Mouse (Mus musculus) induced T-regulatory cell, adult 2 months (primary cell): ENCODE results near the gene Slc39a11.

Experiments used
- DNase-seq: peaks from one replicate; pipeline ENCODE4 v3.0.0-alpha.2; 2012; ENCODE audit warnings: low read depth

Slc39a11 gene

DNA sequence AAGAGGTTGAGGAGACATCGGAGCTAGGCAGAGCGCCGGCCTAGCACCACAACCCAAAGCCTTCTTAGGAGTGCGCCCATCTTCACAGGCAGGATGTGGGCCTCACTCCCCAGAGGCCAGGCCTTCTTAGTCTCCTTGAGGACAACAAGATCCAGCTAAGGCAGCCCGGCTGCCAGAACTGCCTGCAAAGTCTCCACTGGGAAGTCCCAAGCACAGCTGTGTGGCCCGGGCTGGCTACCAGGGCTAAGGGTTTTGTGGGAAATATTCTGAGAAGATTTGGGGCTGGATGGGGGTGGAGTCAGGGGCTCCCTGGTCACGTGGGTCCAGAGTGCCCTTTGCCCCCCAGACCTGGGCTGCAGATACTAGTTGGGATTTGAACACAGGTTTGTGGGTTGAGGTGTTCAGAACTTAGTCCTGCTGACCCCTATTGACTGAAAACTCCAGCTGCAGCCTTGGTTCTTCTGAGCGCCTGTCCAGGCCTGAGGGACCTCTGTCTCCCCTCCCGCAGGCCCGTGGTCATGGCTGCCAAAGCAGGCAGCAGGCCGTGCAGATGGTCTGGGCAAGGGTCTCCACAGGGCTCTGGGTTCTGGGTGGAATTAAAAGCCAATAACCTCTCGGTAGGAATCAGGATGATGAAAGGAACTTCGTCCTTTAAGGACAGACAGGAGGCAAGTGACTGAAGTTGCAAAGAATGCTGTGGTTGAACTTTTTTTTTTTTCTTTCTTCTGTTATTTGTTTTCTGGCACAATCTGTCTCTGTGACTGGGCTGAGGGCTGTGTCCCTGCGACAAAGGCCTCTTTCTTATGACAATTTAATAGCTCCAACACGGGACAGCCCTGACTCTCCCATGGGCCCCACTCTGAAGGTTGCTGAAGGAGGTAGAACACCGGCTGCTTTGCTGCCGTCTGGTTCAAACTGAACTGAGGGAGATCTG is 357.8 kb downstream of the Slc39a11 start:
- DNase-seq, result no peak

DNA sequence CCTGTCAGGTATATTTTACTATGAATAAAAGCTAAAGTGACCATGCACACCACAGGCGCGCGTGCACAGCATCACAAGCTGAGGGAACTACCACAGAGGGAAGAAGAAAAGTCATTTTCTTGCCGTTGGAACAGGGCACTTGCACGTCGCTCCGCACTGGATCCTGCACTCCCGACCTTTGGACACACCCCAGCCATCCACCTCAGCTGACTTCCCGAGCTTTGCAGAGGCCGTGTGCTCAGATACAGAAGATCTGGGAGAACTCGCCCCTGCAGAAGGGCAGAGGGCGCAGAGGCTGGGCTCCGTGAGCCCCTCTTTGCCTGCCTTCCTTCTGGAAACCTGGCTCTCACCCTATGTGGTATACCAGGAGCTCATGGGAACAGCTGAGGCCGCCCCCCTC is 359.0 kb downstream of the Slc39a11 start:
- DNase-seq, result no peak

DNA sequence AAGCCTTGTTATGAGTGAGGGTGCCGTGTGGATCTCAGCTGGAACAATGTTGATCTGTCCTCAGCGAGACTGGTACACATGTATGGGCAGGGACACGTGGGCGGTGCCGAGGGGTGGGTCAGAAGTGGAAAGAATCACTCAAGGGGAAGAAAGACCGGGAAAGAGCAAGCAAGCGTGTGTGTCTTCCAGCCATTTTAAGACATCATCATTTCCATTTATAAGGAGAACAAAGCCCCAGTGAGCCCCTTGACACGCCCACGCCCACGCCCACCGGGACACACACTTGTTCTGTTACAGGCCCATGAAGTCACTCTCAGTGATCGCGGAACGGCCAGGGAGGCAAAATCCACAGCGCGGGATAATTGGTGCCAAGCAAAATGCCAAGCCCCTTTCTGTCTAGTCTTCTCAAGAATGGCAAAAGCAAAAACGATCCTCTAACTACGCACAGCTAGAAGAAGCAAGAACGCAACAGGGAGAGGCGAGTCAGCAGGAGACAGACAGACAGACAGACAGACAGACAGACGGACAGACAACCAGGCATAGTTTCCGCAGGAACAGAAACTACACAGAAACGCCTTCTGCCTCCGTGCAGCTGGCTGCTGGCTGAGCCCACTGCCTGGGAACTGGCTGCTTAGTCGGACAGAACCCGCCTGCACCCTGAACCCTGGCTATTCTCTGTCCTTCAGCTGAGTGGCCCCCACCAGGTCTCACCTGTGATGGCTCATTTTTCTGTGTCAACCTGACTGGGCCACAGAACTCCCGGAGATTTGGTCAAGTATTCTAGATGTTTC is 364.7 kb downstream of the Slc39a11 start:
- no peak for DNase-seq

DNA sequence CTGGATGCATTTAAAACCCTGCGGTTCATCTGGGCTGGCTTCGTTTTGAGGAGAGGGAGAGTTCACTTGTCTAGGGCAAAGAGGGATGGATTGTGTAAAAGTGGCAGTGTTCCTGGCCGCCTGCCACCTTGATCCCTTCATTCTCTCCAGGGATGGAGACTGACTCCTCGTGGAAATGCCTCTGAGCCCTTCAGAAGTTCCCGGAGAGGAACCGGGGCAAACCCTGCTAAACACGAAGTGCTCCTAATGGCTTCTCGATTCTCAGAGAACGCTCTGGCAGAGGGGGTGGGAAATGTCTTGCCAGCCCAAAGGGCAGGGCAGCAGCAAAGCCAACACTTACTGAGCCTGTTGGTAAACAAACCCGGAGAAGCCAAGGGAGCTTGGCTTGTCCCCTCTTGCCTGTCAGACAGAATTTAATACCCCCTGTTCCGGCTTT is 366.5 kb downstream of the Slc39a11 start:
- no peak for DNase-seq

DNA sequence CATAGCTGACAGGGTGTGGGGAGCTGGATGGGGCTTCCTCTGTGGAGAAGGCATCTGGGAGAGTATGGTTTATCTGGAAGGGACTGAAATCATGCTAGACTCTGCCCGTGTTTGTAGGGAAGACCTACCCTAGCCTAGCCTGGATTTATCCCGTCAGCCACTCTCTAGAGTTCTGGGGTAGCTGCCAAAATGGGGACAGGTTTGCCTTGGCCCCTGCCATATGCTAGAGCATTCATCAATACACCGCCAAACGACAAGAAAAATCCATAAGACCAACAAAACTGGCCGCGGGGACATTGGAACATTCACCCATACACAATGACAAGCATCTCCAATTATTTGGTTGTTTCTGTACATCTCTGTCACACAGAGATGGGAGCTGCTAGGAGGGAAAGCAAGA is 371.6 kb downstream of the Slc39a11 start:
- DNase-seq, result no peak

DNA sequence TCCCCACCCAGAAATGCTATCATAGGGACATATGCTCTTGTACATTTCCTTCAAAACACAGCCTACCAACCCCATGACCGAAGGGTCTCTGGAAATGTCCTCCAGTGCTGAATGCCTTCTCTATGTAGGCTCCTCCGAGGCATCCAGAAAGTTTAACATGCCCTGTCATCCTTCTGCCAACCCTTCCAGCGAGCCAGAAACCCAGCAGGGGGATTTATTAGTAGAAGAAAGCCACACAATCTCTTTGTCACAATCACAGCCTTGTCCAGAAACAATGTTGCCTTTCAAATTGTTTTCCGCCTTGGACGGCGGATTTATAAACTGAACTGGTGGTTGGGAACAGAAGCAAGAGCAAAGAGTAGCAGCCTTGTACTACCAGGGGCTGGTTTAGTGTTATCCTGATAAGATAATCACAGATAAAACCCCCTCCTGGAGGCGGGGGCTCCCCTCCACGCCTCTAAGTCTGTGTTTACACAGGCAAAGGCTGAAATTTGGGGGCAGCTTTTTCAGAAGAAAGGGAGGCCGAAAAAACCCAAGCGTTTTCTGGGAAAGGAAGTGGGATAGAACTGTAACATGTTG is 372.8 kb downstream of the Slc39a11 start:
- no peak for DNase-seq

DNA sequence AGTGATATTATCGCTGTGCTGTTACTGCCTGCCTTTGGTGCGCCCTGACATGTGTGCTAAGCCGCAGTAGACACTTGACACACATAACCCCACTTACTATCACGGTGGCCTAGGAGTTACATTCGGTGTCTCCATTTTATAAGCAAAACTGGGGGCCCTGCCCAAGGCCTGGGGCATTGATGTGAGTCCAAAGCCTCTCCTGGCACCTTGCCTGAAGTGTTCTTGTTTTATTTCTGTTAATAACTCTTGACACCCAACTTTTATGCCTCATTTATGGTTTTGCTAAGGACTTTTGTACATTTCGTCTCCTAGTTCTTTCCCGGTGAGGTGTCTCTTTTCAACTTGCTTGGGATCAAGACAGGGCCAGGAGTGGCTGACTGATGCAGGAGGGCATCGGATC is 373.4 kb downstream of the Slc39a11 start:
- no peak for DNase-seq

DNA sequence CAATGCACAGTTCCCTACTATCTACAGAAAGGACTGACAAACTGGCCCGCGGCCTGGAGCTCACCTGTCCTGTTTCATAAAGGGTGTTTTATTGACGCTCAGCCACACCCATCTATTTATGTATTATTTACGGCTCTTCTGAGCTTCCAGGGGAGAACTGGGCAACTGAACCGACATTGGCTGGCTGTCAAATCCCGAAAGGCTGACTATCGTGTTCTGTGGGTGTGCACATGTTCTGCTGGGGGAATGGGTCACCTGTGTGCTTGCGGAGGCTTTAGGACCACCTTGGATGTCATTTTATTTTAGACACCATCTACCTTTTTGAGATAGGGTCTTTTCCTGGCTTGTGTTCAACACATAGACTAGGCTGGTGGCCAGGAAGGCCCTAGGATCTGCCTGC is 375.8 kb downstream of the Slc39a11 start:
- DNase-seq, result no peak

DNA sequence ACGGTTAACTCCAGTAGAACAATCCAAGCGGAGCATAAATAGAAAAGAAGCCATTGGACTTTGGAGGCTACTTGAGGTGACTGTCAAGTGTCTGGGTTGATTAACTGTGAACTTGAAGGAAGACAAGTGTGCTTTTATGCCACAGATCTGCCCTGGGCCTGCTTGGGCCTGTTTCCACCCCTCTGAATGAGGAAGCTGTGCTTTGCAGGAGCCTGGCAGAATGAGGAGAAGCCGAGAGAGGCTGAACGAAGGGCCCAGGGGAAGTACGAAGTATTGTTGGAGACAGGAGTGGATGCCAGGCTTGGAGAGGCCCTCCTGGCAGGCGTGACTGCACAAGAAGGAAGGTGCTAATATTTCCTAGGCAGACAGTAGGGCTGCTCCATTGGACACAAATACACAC is 378.0 kb downstream of the Slc39a11 start:
- no peak for DNase-seq

DNA sequence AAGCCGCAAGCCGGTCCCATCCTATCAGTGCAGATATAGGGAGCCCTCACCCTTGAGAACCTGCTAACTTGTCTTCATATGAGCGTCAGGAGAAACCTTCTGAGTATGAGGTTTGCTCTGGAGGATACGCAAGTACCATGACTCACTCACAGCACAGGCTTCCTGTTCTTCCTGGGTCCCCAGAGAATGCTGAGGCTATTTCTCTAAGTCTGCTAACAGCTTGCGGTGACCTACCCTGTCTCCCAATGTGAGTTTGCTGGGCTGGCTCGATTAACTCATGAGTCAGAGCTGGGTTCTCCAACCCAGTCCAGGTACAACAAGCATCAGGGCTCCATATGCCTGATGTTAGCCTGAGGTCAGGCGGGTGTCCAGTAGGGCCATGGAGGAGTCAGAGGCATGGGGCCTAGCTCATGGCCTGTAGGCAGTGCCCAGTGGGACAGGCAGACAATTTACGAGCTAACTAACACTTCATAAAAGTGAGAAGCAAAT is 381.0 kb downstream of the Slc39a11 start:
- no peak for DNase-seq

DNA sequence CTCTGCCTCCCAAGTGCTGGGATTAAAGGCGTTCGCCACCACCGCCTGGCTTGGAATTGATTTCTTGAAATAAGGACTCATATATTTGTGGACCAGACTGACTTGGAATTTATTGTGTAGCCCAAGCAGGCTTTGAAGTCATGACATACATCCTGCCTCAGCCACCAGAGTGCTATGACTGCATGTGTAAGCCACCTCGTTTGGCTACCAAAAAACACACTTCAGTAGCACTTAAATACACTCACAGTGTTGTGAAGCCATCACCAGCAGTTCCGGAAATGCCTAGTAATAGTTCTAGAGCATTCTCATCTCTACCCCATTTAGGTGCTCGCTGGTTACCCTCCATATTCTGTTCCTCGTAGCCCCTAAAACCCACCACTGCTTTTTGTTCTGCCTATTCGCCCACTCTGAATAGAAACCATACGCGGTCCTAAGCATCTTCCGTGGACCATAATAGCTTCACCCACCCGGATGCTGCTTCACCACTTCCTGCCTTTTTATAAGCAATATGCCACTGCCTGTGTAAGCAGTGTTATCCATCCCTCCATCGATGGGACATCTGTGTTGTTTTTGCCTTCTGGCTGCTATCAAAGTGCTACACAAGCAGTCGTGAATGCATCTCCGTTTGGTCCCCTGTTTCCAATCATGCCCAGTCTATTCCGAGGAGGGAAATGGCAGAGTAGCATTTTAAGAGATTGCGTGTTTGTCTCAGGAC is 382.2 kb downstream of the Slc39a11 start:
- DNase-seq, result peak; percentile 56

DNA sequence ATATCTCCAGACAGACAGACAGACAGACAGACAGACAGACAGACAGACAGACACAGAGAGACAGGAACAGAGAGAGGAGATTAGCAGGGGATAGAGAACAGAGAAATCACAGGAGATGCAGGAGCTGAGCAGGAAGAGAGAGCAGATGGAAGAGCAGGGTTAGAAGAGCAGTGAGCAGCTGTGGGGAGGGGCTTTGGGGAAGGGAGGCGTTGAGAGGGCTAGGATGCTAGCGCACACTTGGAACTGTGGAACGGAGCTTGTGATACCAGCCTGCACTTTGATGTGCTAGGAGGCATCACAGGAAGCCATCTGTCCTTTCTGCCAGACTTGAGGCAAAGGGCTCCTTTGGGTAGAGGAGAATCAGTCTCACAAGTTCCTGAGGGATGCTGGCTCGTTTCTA is 383.2 kb downstream of the Slc39a11 start:
- DNase-seq, result peak; percentile 9

DNA sequence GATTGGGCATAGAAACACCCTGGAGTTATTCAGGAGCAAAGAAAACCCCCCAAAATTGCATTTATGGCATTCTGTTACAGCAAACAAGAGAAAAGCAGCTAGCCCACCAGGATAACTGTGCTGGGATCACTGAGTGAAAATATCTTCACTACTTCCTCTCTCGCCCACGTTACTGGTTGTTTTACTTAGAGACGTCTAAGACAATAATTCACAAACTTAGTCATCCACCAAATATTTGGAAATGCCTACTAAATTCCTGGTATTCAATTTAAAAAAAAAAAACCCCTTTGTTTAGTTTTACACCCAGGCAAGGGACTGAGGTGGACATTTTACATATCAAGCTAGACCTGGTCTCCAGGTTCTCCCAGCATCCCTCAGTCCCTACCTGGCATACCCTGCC is 384.3 kb downstream of the Slc39a11 start:
- no peak for DNase-seq

DNA sequence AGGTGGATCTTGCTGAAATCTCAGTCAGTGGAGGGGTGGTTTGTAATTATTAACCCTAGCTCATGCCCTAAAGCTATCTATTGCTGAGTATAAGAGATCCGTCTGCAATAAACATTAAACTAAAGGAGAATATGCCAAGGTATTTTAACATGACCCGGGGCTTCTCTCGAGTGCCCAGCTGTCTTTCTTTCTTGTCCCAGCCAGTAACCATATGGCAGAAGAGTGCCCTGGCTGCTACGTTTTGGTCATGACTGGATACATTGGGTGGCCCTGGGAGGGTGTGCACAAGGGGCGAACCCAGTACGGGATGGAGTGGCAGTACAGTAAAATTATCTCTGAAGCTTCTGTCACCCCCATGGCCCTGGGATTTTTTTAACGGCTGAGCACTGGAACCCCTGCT is 385.9 kb downstream of the Slc39a11 start:
- no peak for DNase-seq

DNA sequence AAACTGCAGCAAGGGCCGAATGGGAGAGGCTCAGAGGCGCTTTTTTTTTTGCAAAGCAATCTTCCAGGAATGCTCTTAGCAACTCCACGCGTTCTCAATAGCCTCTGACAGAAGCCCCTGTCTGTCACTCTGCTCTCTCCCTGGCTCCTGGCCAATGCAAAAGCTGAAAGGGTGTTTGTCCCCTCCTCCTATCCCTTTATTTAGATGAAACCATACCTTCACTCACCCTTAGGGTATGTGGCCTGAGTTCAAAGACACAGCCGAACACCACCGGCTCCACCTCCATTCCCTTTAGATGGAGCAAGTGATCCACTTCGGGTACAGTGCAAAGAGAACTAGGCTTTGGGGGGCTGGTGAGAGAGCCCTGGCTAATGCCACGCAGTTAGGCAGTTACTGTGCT is 387.8 kb downstream of the Slc39a11 start:
- DNase-seq, result no peak

DNA sequence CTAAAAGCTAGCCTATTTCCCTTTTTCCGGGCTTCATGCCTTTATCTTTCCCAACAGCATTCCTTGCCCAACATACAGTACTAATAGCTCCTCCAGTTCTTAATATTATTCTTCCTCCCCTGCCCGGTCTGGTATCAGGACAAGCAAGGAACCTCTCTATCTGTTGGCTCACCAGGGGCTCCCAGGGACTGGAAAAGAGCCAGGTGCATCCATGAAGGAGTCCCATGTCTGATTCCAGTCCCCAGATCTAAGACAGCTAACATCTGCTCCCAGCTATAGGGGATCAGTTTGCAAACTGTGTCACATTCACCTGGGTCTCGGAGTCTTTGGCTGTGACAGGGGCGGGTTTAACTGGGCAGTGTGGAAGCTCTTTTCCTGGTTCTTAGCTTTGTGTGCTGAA is 388.5 kb downstream of the Slc39a11 start:
- DNase-seq, result no peak

DNA sequence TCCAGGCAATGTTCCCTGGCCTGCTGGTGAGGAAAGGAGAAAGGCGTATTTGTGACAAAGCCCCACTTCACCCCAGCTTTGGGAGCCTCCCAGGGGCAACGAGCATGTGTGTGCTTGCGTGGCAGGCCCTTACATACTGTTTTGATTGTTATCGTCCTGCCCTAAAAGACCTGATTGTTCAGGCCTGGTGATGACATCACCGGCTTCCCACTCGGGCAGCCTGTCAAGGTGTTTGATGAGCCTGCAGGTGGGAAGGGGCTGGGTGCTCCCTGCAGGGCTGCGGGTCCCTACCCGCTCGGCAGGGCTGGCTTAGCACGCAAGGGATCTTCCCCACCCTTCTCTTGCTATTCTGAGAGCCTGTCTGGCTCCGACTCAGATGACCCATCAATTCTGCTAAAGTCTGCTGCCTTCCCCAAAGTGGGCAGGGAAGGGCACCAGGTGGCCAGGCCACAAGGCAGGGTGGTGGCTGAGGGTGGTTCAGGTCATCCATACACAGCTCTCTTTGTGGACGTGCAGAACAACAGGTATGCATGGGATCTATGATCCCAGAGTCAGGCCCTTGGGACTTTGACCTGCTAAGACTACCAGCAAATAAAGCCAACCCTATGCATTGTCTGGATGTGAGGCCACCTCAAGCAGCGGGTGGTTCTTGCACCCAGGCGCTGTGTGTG is 390.0 kb downstream of the Slc39a11 start:
- DNase-seq, result no peak

DNA sequence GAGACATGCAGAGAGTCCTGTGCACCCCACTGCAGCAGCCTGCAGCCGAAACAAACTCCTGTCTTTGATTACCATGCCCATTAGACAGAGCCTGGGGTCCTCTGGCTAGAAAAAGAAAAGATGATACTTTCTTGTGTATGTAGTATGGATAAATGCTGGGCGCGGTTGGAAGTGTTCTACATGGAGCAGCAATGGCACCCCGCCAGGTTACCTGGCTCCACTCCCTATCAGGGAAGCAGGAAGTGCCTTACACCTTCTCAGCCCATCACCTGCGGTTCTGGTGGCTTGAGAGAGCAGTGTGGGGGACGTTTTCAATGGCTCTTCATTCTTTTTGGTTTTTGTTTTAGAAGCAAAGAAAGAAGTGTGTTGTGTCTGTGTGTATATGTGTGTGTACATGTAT is 391.9 kb downstream of the Slc39a11 start:
- no peak for DNase-seq

DNA sequence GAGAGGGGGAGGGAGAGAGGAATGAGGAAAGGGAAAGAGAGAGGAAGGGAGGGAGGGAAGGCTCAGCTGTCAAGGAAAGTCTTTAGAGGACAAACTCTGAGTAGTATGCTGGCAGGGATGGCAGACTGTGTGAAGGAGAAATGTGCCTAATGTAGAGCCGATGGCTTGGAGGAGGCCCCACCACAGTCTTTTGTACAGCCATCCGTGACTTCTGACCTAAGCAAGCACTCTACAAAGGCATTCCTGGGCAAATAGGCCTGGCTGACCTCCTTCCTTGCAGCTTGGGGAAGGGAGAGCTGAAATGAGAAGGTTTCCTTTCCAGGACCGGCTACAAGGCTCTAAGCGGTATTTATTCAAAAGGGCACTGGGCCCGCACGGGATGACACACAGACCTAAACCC is 395.2 kb downstream of the Slc39a11 start:
- no peak for DNase-seq

DNA sequence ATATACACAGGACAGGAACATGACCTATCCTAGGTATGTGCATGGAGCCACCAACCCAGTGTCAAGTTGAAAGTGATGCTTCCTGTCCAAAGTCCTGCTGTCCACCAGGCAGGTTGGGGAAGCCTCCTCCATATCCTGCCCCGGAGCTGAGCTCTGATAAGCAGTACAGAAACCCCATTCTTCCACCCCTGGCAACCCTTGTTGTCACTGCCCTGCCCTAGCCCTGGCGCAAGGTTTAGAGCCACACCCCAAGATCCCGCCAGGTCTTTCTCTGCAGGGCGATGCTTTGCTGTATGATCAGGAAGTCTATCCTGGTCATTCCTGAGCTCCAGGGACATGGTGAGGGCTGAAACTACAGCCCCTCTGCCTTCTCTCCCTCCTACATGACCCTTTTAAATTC is 396.7 kb downstream of the Slc39a11 start:
- no peak for DNase-seq

DNA sequence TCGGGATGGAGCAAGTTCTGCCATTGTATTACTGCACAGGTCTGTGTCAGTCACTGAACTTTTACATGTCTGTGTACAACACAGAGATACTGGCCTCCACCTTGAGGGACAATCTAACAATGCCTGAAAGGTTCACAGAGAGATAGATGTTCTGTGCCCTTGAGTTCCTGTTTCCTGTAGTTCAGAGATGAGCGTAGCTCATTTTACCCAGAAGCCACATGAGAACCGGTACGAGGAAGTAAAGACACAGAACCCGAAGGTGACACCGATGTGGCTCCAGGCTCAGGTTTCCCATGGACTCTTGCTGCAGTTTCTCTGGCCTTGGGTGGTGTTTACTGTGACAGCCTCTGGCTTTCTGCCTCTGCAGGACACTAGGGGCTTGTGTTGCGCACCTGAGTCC is 398.7 kb downstream of the Slc39a11 start:
- DNase-seq, result peak; percentile 26
